Mouse (Mus musculus) heart, postnatal 10 days (tissue): ENCODE results near the gene Irx6. TPM values are rescaled to one million over a fixed set of nuclear protein-coding genes. Genes with fewer than 3 reads are reported as not detected.

Experiments used
- DNase-seq, 2 experiments: peaks; one replicate each; pipeline ENCODE4 v3.0.0; 2021
- intact Hi-C: fragments of 180-260 bp; cut with DNase I; formaldehyde crosslinking; loops from one replicate; pipeline ENCODE4 v1.15.1; 2025
- total RNA-seq, 2 experiments: library from RNA; stranded (reverse); gene quantifications; 2 replicates each; pipeline ENCODE4 v1.2.3; 2021

Irx6 gene
- total RNA-seq, 2 experiments from 2014 or later, result not detected

- intact Hi-C loops, result loop anchor here (1.0 to 10.0 kb wide), 5 partner anchors 75 to 1347 kb away; no protein-coding TSS in a partner anchor
- DNase-seq, result peak; percentile 79 to 82
Measured at GRCm38 (mm10) chr8:92721266-92721935, 47.3 kb downstream of the Irx6 start.

GRCm38 (mm10) chr8:92721936-92722321 lies 47.8 kb downstream of the Irx6 start:
- DNase-seq, result no peak
- intact Hi-C loops, result loop anchor here (1.0 to 10.0 kb wide), 5 partner anchors 76 to 1347 kb away; no protein-coding TSS in a partner anchor

GRCm38 (mm10) chr8:92723320-92723719 lies 49.2 kb downstream of the Irx6 start:
- DNase-seq, result peak; percentile 9 to 27
- intact Hi-C loops, result loop anchor here (5.0 to 10.0 kb wide), 2 partner anchors 926 to 1349 kb away; no protein-coding TSS in a partner anchor

GRCm38 (mm10) chr8:92723947-92724346 lies 49.9 kb downstream of the Irx6 start:
- intact Hi-C loops, result loop anchor here (5.0 to 10.0 kb wide), 2 partner anchors 927 to 1349 kb away; no protein-coding TSS in a partner anchor
- peak; percentile 61 to 62 for DNase-seq

GRCm38 (mm10) chr8:92724359-92724758 lies 50.3 kb downstream of the Irx6 start:
- intact Hi-C loops, result loop anchor here (5.0 to 10.0 kb wide), 2 partner anchors 927 to 1350 kb away; no protein-coding TSS in a partner anchor
- DNase-seq, result no peak

Other genes with a start within 250 kb of the Irx6 start
- gene Mmp2, start 153.0 kb downstream of the Irx6 start, total RNA-seq, result 100 to 1,000 TPM; 187 to 198 TPM
- gene Lpcat2, start 181.1 kb downstream of the Irx6 start, total RNA-seq, result 1 to 10 TPM; 1.9 to 2.5 TPM
- not detected for gene Capns2, start 227.1 kb downstream of the Irx6 start, total RNA-seq